Comparison of ENCODE assay signal across 29 mouse cellular contexts in the genomic region with DNA sequence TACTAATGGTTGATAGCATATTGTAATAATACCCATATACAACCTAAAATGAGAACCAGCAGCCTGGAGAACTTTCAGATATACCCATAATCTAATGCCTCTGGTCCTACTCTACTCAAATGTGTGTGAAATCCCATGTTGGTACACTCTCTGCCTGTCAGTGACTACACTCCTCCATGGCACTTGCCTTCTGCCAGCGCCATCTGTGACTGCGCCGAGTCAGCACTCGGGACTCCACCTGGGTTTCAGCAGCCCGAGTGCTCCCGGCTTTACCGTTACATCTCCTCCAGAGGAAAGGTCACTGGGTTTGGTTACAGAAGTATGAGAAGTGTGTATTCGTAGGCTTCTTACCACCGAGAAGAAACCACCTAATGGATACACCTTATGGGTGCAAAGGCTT.
A peak's percentile ranks its signal among the peaks of the same experiment; 100 is the strongest.
DNase-seq lines count a peak whose midpoint lies in the region; ATAC-seq lines count a peak whose summit lies in the region.
"Had no signal": no experiment of that assay in that cellular context is flagged by ENCODE, and none has a peak within 500 bp of the region (broad histone marks: within the 10 kb centered on the region; RNA-seq: fewer than 3 reads in every experiment).

No protein-coding gene starts in this region.

- no peak for DNase-seq in cerebellum, adult 9-11 months
- DNase-seq in hindbrain, embryonic 11.5 days (ENCODE audit: low spot score), result no peak
- no peak for DNase-seq in limb, embryonic 10.5 days (ENCODE audit: low spot score)
- no peak for DNase-seq in midbrain, embryonic 10.5 days (ENCODE audit: low spot score)
- DNase-seq: adrenal gland, postnatal 25 days; cerebellum, adult 9-10 months; embryo, embryonic 11 days; gastrocnemius, adult 2 months; gastrocnemius, postnatal 36 days; heart, postnatal 10 days; kidney, adult 8-10 months; kidney, postnatal 4 days; liver; lung, adult 2 months; lung, postnatal 10 days; midbrain, embryonic 14.5 days; retina, postnatal 1 day; right cerebral cortex, postnatal 14 days had no signal

- no peak overlapping the region for H3K9ac ChIP-seq in hindbrain, embryonic 16.5 days (ENCODE audit: low read depth, low read length)
- no peak overlapping the region for H3K9ac ChIP-seq in hindbrain, embryonic 11.5 days (ENCODE audit: low read depth, low read length)
- no peak overlapping the region for H3K9ac ChIP-seq in limb, embryonic 12.5 days (replicated peaks)
- H3K9ac ChIP-seq: embryonic facial prominence, embryonic 12.5 days; heart, embryonic 13.5 days; liver, embryonic 14.5 days; neural tube, embryonic 15.5 days had no signal

- H3K4me1 ChIP-seq in hindbrain, embryonic 16.5 days (ENCODE audit: control insufficient read depth, insufficient read depth, low read depth, low read length), result peaks cover 6% of the 10 kb centered on the region
- H3K4me1 ChIP-seq in hindbrain, embryonic 11.5 days (replicated peaks; ENCODE audit: control insufficient read depth, insufficient read depth, low read length), result peaks cover 3% of the 10 kb centered on the region; the same call in 1 of the 2 replicates
- H3K4me1 ChIP-seq in limb, embryonic 12.5 days (replicated peaks), result peaks cover 29% of the 10 kb centered on the region
- H3K4me1 ChIP-seq in limb, embryonic 10.5 days, result peaks cover 37% of the 10 kb centered on the region
- H3K4me1 ChIP-seq in midbrain, embryonic 10.5 days, result peaks cover 47% of the 10 kb centered on the region

- H3K36me3 ChIP-seq in hindbrain, embryonic 16.5 days (ENCODE audit: control insufficient read depth, insufficient read depth, low read length), result no peaks in the 10 kb centered on the region
- no peaks in the 10 kb centered on the region for H3K36me3 ChIP-seq in hindbrain, embryonic 11.5 days (ENCODE audit: control insufficient read depth, insufficient read depth, low read length)
- H3K36me3 ChIP-seq in limb, embryonic 12.5 days, result no peaks in the 10 kb centered on the region
- H3K36me3 ChIP-seq in limb, embryonic 10.5 days, result no peaks in the 10 kb centered on the region
- no peaks in the 10 kb centered on the region for H3K36me3 ChIP-seq in midbrain, embryonic 10.5 days
- H3K36me3 ChIP-seq: embryonic facial prominence, embryonic 12.5 days; heart, embryonic 13.5 days; neural tube, embryonic 15.5 days had no signal

- H3K9me3 ChIP-seq in hindbrain, embryonic 16.5 days (ENCODE audit: control insufficient read depth, low read length), result no peaks in the 10 kb centered on the region
- no peaks in the 10 kb centered on the region for H3K9me3 ChIP-seq in hindbrain, embryonic 11.5 days (ENCODE audit: control insufficient read depth, low read length)
- H3K9me3 ChIP-seq in limb, embryonic 12.5 days, result no peaks in the 10 kb centered on the region
- no peaks in the 10 kb centered on the region for H3K9me3 ChIP-seq in limb, embryonic 10.5 days (replicated peaks)
- H3K9me3 ChIP-seq in midbrain, embryonic 10.5 days (replicated peaks), result no peaks in the 10 kb centered on the region
- H3K9me3 ChIP-seq: embryonic facial prominence, embryonic 12.5 days; heart, embryonic 13.5 days; neural tube, embryonic 15.5 days had no signal

- no peaks in the 10 kb centered on the region for H3K27me3 ChIP-seq in hindbrain, embryonic 16.5 days (replicated peaks; ENCODE audit: control insufficient read depth, insufficient read depth, low read length)
- H3K27me3 ChIP-seq in hindbrain, embryonic 11.5 days (ENCODE audit: control insufficient read depth, insufficient read depth, low read length), result no peaks in the 10 kb centered on the region
- no peaks in the 10 kb centered on the region for H3K27me3 ChIP-seq in limb, embryonic 12.5 days
- no peaks in the 10 kb centered on the region for H3K27me3 ChIP-seq in limb, embryonic 10.5 days (ENCODE audit: low read depth, poor library complexity, severe bottlenecking)
- H3K27me3 ChIP-seq in midbrain, embryonic 10.5 days (ENCODE audit: low read depth, poor library complexity, severe bottlenecking), result 0 out of 2 replicates have a peak, but pooled peaks cover 3% of the 10 kb centered on the region
- H3K27me3 ChIP-seq: embryonic facial prominence, embryonic 12.5 days; heart, embryonic 13.5 days; neural tube, embryonic 15.5 days had no signal

- ATAC-seq in cerebellum, adult (ENCODE audit: insufficient number of reproducible peaks, low FRiP score, low TSS enrichment), result peak; percentile 81
- ATAC-seq in hindbrain, embryonic 16.5 days, result peak; percentile 35; the same call in 1 of the 2 replicates
- no peak for ATAC-seq in hindbrain, embryonic 11.5 days (ENCODE audit: low FRiP score)
- ATAC-seq in limb, embryonic 12.5 days (ENCODE audit: insufficient number of reproducible peaks, insufficient read depth, low FRiP score, low TSS enrichment, low read depth), result no peak
- ATAC-seq: forebrain, embryonic 14.5 days; intestine, embryonic 16.5 days had no signal

- no peak overlapping the region for H3K4me3 ChIP-seq in hindbrain, embryonic 16.5 days (ENCODE audit: low read length)
- no peak overlapping the region for H3K4me3 ChIP-seq in hindbrain, embryonic 11.5 days (ENCODE audit: low read depth, low read length)
- no peak overlapping the region for H3K4me3 ChIP-seq in limb, embryonic 12.5 days (replicated peaks)
- no peak overlapping the region for H3K4me3 ChIP-seq in limb, embryonic 10.5 days
- H3K4me3 ChIP-seq in midbrain, embryonic 10.5 days, result no peak overlapping the region
- H3K4me3 ChIP-seq: embryonic facial prominence, embryonic 12.5 days; gastrocnemius, adult 2 months; heart, embryonic 13.5 days; neural tube, embryonic 15.5 days had no signal

- 93% methylated on average over 9 of the region's 9 CpGs for WGBS in hindbrain, embryonic 16.5 days
- WGBS in hindbrain, embryonic 11.5 days, result 89% methylated on average over 9 of the region's 9 CpGs
- WGBS in limb, embryonic 12.5 days, result 97% methylated on average over 9 of the region's 9 CpGs
- WGBS in limb, embryonic 10.5 days, result 95% methylated on average over 9 of the region's 9 CpGs
- WGBS in midbrain, embryonic 10.5 days, result 96% methylated on average over 9 of the region's 9 CpGs

- H3K4me2 ChIP-seq in hindbrain, embryonic 16.5 days (ENCODE audit: low read length), result no peak overlapping the region
- H3K4me2 ChIP-seq in hindbrain, embryonic 11.5 days (replicated peaks; ENCODE audit: low read depth, low read length), result no peak overlapping the region
- H3K4me2 ChIP-seq in limb, embryonic 12.5 days, result no peak overlapping the region
- H3K4me2 ChIP-seq: embryonic facial prominence, embryonic 12.5 days; heart, embryonic 13.5 days; neural tube, embryonic 15.5 days had no signal

- no peak overlapping the region for H3K27ac ChIP-seq in hindbrain, embryonic 16.5 days (ENCODE audit: low read depth, low read length)
- no peak overlapping the region for H3K27ac ChIP-seq in hindbrain, embryonic 11.5 days (ENCODE audit: low read depth, low read length)
- H3K27ac ChIP-seq in limb, embryonic 12.5 days, result peak overlapping the region; percentile 32; the same call in 1 of the 2 replicates
- no peak overlapping the region for H3K27ac ChIP-seq in limb, embryonic 10.5 days
- H3K27ac ChIP-seq in midbrain, embryonic 10.5 days (replicated peaks), result no peak overlapping the region
- H3K27ac ChIP-seq: embryonic facial prominence, embryonic 12.5 days; gastrocnemius, adult 2 months; heart, embryonic 13.5 days; kidney, postnatal 0 days; liver, embryonic 14.5 days; macrophage; neural tube, embryonic 15.5 days had no signal

Comparison
In these comparisons a context has a peak if more than half of its experiments do, and no peak if none do; other contexts are left out.
1. ATAC-seq: peak in cerebellum, adult (single experiment) and hindbrain, embryonic 16.5 days (single experiment); none in hindbrain, embryonic 11.5 days (single experiment) and limb, embryonic 12.5 days (single experiment).